Mouse (Mus musculus) intestine, embryonic 14.5 days (tissue): ENCODE data around the gene Olfr148. TPM values are rescaled to one million over a fixed set of nuclear protein-coding genes. Genes with fewer than 3 reads are reported as not detected.

Source experiments
- polyA plus RNA-seq: library from polyadenylated mRNA; unstranded; fragments of >200 nt; fragmentation: Nextera tagmentation; extraction: Ambion mirVana; gene quantifications from 2 replicates; pipeline ENCODE4 v1.2.1, GENCODE M21; 2014

Gene Olfr148
- polyA plus RNA-seq, 1 experiment from 2014 or later, result not detected

Other genes starting within 250 kb of the Olfr148 start
- gene Olfr951, start 223.2 kb upstream of the Olfr148 start, polyA plus RNA-seq, result not detected in 2 replicates
- not detected in 2 replicates for gene Olfr952, start 183.5 kb upstream of the Olfr148 start, polyA plus RNA-seq
- not detected in 2 replicates for gene Olfr954, start 154.0 kb upstream of the Olfr148 start, polyA plus RNA-seq
- gene Olfr955, start 138.7 kb upstream of the Olfr148 start, polyA plus RNA-seq, result not detected in 2 replicates
- not detected in 2 replicates for gene Olfr44, start 116.7 kb upstream of the Olfr148 start, polyA plus RNA-seq
- gene Olfr957, start 94.8 kb upstream of the Olfr148 start, polyA plus RNA-seq, result not detected in 2 replicates
- not detected in 2 replicates for gene Olfr958, start 56.6 kb upstream of the Olfr148 start, polyA plus RNA-seq
- not detected in 2 replicates for gene Olfr959, start 35.1 kb upstream of the Olfr148 start, polyA plus RNA-seq
- gene AW551984, start 6.3 kb upstream of the Olfr148 start, polyA plus RNA-seq, result 24.7 and 32.1 TPM in 2 replicates
- not detected in 2 replicates for gene Olfr960, start 10.7 kb downstream of the Olfr148 start, polyA plus RNA-seq
- not detected in 2 replicates for gene Olfr961, start 34.4 kb downstream of the Olfr148 start, polyA plus RNA-seq
- gene Olfr963, start 56.5 kb downstream of the Olfr148 start, polyA plus RNA-seq, result not detected in 2 replicates
- not detected in 2 replicates for gene Olfr149, start 96.5 kb downstream of the Olfr148 start, polyA plus RNA-seq
- gene Olfr965, start 100.7 kb downstream of the Olfr148 start, polyA plus RNA-seq, result not detected in 2 replicates
- not detected in 2 replicates for gene Olfr150, start 120.3 kb downstream of the Olfr148 start, polyA plus RNA-seq
- gene Olfr967, start 135.6 kb downstream of the Olfr148 start, polyA plus RNA-seq, result not detected in 2 replicates
- gene Olfr968, start 172.6 kb downstream of the Olfr148 start, polyA plus RNA-seq, result not detected in 2 replicates
- not detected in 2 replicates for gene Olfr969, start 180.3 kb downstream of the Olfr148 start, polyA plus RNA-seq
- gene Olfr970, start 198.2 kb downstream of the Olfr148 start, polyA plus RNA-seq, result not detected in 2 replicates
- gene Olfr971, start 226.2 kb downstream of the Olfr148 start, polyA plus RNA-seq, result not detected in 2 replicates